Comparison of ENCODE assay signal across 8 mouse cellular contexts in genomic region chr11:17211258-17212140, GRCm38 (mm10). TPM values are rescaled to one million over a fixed set of nuclear protein-coding genes. Genes with fewer than 3 reads are reported as not detected.
DNase-seq lines count a peak whose midpoint lies in the region; ATAC-seq lines count a peak whose summit lies in the region.

Pno1 (minus strand) TSS chr11:17211568.

- peak; percentile 95 for DNase-seq in MEL-GATA-1-ER (ENCODE audit: extremely low read depth, low read depth)
- DNase-seq in cerebellum, adult 8-10 months, result peak; percentile 97
- DNase-seq in forelimb bud, embryonic 11.5 days (ENCODE audit: low read depth, low spot score), result peak; percentile 97
- peak; percentile 93 for DNase-seq in layer of hippocampus, adult 9-10 months (ENCODE audit: low spot score)
- DNase-seq in ovary, postnatal 10 days (ENCODE audit: low spot score), result peak; percentile 93
- peak; percentile 92 to 93 for DNase-seq in thymus, postnatal 10 days (ENCODE audit: low spot score in 2 of 2)

- peak; percentile 93 to 95 for ATAC-seq in hematopoietic stem cell, adult 5-6 weeks (replicated peaks in 1 of 2; ENCODE audit: insufficient read depth in 1 of 2, low FRiP score in 2 of 2, low TSS enrichment in 1 of 2, low read depth in 1 of 2, poor library complexity in 2 of 2, severe bottlenecking in 2 of 2)
- peak; percentile 99 for ATAC-seq in lung, embryonic 16.5 days (ENCODE audit: low read depth)

- no peaks in the 10 kb centered on the region for H3K27me3 ChIP-seq in lung, embryonic 16.5 days (ENCODE audit: control insufficient read depth, insufficient read depth, low read depth, low read length)

- H3K4me3 ChIP-seq in lung, embryonic 16.5 days (ENCODE audit: low read length), result peak within 1 kb of the TSS; percentile 93

- H3K4me2 ChIP-seq in lung, embryonic 16.5 days (ENCODE audit: low read depth, low read length), result peak within 1 kb of the TSS; percentile 78

- peaks cover 11% of the 10 kb centered on the region for H3K4me1 ChIP-seq in lung, embryonic 16.5 days (replicated peaks; ENCODE audit: control insufficient read depth, insufficient read depth, low read length)

- no peaks in the 10 kb centered on the region for H3K9me3 ChIP-seq in lung, embryonic 16.5 days (ENCODE audit: control insufficient read depth, low read length)

- H3K9ac ChIP-seq in lung, embryonic 16.5 days (ENCODE audit: low read length), result peak within 1 kb of the TSS; percentile 92

- WGBS in lung, embryonic 16.5 days, result under 1% methylated on average over 59 of the region's 65 CpGs

- no peaks in the 10 kb centered on the region; the same call in 1 of the 2 replicates for H3K36me3 ChIP-seq in lung, embryonic 16.5 days (ENCODE audit: control insufficient read depth, insufficient read depth, low read length)

- peak within 1 kb of the TSS; percentile 78 for H3K27ac ChIP-seq in lung, embryonic 16.5 days (ENCODE audit: low read length)

RNA-seq across cellular contexts. Expression of gene Pno1, which starts in this region (rescaled TPM):
- 58.8 and 101 TPM in 2 replicates for total RNA-seq in hematopoietic stem cell, adult 5-6 weeks (2017)
- polyA plus RNA-seq in lung, embryonic 16.5 days (2015; fragmentation: Nextera tagmentation; extraction: Ambion mirVana), result 48.7 and 53.0 TPM in 2 replicates

Comparison
In these comparisons a context has a peak if more than half of its experiments do, and no peak if none do; other contexts are left out.
1. Peak in every context shown above with its lines: DNase-seq, ATAC-seq, H3K4me3 ChIP-seq and H3K27ac ChIP-seq.